Mouse (Mus musculus) neural tube, embryonic 13.5 days (tissue): ENCODE measurements at regions not wholly inside any gene's neighbourhood (a gene's known extent, or its start where the extent isn't known, plus 50 kb on each side); places are given as distances from the start of the nearest gene placed in this dataset.

Experiments used
- ATAC-seq: fragments of 200-750 bp; cut with Nextera tagmentation; 2 replicates; pipeline ENCODE4 v1.8.0; 2017; ENCODE audit warnings: low read depth, mild to moderate bottlenecking, moderate TSS enrichment, moderate library complexity
- H3K27ac ChIP-seq: fragments of 300-500 bp; sonication (generic); replicated peaks from 2 replicates; pipeline ENCODE4 v1.5.1; 2015; ENCODE audit warnings: moderate library complexity, mild to moderate bottlenecking, inconsistent platforms
- H3K27me3 ChIP-seq: fragments of 300-500 bp; sonication (generic); 2 replicates; pipeline ENCODE4 v1.6.1; 2015; ENCODE audit warnings: mild to moderate bottlenecking, inconsistent platforms
- H3K36me3 ChIP-seq: fragments of 300-500 bp; sonication (generic); 2 replicates; pipeline ENCODE4 v1.6.1; 2015; ENCODE audit warnings: mild to moderate bottlenecking, inconsistent platforms
- H3K4me1 ChIP-seq: fragments of 300-500 bp; sonication (generic); replicated peaks from 2 replicates; pipeline ENCODE4 v1.6.1; 2015; ENCODE audit warnings: inconsistent platforms
- H3K4me2 ChIP-seq: fragments of 300-500 bp; sonication (generic); 2 replicates; pipeline ENCODE4 v1.6.1; 2015; ENCODE audit warnings: inconsistent platforms, mild to moderate bottlenecking, moderate library complexity
- H3K4me3 ChIP-seq: fragments of 300-500 bp; sonication (generic); 2 replicates; pipeline ENCODE4 v1.5.1; 2015; ENCODE audit warnings: mild to moderate bottlenecking, inconsistent platforms
- H3K9ac ChIP-seq: fragments of 300-500 bp; sonication (generic); 2 replicates; pipeline ENCODE4 v1.6.1; 2015; ENCODE audit warnings: moderate library complexity, mild to moderate bottlenecking, inconsistent platforms
- H3K9me3 ChIP-seq: fragments of 300-500 bp; sonication (generic); 2 replicates; pipeline ENCODE4 v1.6.1; 2016; ENCODE audit warnings: inconsistent platforms
- WGBS: fragments of 180-500 bp; shearing (Covaris S2); methylation state at CpG from one replicate; pipeline ENCODE4 v1.1.7; 2015; 5-methylcytosine and 5-hydroxymethylcytosine counted together

DNA sequence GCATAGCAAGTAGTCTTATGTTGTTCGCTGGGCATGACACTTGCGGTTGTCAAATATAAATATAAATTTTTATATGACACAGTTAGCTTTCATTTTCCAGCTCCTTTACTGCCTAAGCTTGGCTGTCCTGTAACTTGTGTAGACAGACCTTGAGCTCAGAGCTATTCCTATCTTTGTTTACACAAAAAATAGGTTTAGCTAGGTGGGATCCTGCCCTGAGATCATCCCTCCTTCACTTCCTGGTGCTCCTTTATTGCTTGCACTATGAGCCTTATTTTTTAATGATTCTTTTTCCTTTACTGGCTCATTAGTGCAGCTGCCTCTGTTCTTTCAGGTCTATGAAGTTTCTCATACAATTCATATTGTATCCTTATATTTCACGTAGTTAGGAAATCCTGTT is 375.6 kb upstream of the Tfap2d start:
- 88% methylated on average over 3 of the region's 3 CpGs for WGBS
- H3K9me3 ChIP-seq = no peaks in the 10 kb centered on the region

GRCm38 (mm10) chr1:18758347-18759129 is 344.3 kb upstream of the Tfap2d start:
- no peak overlapping the region for H3K4me3 ChIP-seq
- H3K27ac ChIP-seq = no peak overlapping the region
- H3K9me3 ChIP-seq = no peaks in the 10 kb centered on the region
- no peaks in the 10 kb centered on the region for H3K27me3 ChIP-seq
- no peaks in the 10 kb centered on the region for H3K36me3 ChIP-seq
- H3K4me1 ChIP-seq = no peaks in the 10 kb centered on the region
- H3K4me2 ChIP-seq = no peak overlapping the region
- no peak overlapping the region for H3K9ac ChIP-seq
- ATAC-seq = peak; percentile 50; the same call in 1 of the 2 replicates
- WGBS = 56% methylated on average over 3 of the region's 3 CpGs

More for the DNA sequence above, 375.6 kb upstream of the Tfap2d start:
- Histone ChIP-seq H3K4me3 (no peak overlapping the region), H3K4me2 (no peak overlapping the region), H3K36me3 (no peaks in the 10 kb centered on the region), H3K9ac (no peak overlapping the region), H3K27me3 (no peaks in the 10 kb centered on the region), H3K27ac (no peak overlapping the region), H3K4me1 (no peaks in the 10 kb centered on the region)
- no peak for ATAC-seq

- no peaks in the 10 kb centered on the region for H3K4me1 ChIP-seq
- no peak overlapping the region for H3K4me2 ChIP-seq
- WGBS = 55% methylated on average over 1 of the region's 1 CpGs
- H3K27ac ChIP-seq = no peak overlapping the region
- H3K27me3 ChIP-seq = no peaks in the 10 kb centered on the region
- H3K9ac ChIP-seq = no peak overlapping the region
- no peaks in the 10 kb centered on the region for H3K36me3 ChIP-seq
- H3K9me3 ChIP-seq = no peaks in the 10 kb centered on the region
- no peak overlapping the region for H3K4me3 ChIP-seq
- ATAC-seq = no peak
These were observed 309.2 kb upstream of the Tfap2d start for GRCm38 (mm10) chr1:18793639-18794038.
